Mouse (Mus musculus): ENCODE measurements at regions not wholly inside any gene's neighbourhood (a gene's known extent, or its start where the extent isn't known, plus 50 kb on each side); places are given as distances from the start of the nearest gene placed in this dataset.

DNA sequence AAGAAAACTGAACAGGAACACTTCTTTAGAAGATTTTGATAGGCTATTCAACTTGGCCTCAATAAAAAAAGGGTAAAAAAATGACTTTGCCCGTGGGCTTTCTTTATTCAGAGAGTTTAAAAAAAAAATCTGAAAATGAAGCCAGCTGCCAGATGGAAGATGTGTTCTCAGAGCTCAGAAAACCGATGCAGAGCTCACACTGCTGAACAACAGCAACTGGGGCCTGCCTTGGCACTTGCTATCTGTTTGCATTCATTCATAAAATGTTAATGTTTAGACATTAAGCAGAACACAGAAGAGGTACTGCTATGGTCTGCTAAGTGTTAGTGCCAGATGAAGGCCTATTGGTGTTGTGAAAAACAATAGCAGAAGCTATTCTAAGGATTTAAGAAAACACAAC lies 173.8 kb upstream of the Smc2 start:
- DNase-seq: no peak

DNA sequence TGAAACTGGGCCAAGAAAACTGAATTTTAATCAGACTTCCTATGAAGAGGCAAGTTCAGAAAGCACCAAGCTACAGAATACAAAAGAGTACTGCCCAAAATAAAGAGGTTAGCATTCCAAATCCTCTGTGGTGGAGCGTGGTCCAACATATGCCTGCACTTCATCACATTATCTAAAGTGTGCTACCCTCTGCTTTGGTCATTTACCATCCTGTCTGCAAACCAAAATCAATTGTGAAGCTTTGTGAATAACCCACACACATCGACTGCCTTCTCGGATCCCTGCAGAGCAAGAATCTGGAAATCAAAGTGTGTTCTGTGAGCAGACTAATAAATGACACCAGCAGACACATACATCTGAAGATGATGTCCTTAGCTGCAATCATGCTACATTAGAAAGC lies 156.6 kb upstream of the Smc2 start:
- DNase-seq: no peak

DNA sequence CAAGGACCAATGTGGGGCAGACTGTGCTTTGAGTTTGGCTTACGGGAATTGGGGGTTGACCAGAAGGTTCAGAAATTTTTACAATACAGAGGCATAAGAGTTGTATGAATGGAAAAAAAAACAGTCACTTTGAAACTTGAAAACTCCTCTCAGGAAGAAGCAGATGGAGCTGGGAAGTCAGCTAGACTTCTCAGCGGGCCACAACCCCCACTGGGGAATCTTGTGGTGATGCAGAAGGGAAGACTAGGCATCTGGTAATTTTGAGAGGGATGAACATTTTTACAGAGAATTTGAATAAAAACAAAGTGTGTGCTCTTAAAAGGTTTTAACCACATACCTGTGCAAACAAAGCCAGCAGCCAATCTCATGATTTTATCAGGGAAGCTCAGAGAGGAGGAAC lies 154.1 kb upstream of the Smc2 start:
- no peak for DNase-seq

DNA sequence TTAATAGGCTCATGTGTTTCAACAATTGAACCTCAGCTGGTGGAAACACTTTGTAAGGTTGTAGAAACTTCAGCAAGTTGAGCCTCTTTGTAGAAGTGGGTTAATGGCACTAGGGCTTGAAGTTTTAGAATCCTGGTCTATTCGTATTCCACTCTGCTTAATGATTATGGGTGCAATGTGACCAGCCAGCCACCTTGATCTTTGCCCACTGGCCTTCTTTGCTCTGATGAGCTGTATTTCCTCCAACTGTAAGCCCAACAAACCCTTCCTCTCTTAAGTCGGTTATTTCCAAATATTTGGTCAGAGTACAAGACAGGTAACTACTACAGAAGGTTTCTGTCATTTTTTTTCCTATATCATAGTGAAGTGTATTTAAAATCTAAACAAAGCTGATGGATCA lies 145.4 kb upstream of the Smc2 start:
- peak; percentile 8 to 54 for DNase-seq

DNA sequence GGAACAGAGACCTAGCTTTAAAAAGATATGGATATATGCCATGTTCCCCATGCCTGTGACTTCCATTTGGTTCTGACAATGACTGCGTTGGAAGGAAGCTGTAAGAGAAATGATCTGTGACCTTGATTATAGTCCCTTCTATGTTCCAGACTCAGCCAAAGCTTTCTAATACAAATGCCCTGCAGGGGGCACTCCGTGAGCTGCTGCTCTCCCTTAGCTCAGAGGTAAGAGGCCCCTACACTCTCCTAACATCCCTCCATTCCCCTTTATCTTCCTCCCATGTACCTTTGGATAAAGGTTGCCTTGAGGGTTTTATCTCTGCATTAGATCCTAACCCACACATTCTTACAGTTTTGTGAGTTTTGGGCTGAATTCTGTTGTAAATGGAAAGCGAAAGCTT lies 139.8 kb upstream of the Smc2 start:
- peak in 1 of 2 experiments; percentile 44 for DNase-seq

DNA sequence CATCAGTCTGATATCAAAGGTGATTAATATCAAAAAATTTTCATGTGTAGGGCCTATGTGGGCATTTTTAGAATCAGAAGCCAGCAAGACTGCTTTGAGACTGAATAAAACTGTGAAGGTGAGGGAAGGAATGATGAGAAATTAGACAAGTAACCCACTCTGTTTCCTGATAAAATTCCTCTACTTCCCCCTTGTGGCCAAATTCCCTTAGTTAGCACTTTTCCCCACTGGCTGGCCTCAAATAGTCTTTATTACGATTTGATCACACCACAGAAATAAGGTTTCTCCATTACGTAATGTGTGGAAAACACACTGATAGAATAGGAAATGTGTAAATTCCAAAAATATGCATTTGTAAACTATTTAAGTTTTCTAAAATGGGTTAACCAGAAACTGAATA lies 137.4 kb upstream of the Smc2 start:
- DNase-seq: no peak

DNA sequence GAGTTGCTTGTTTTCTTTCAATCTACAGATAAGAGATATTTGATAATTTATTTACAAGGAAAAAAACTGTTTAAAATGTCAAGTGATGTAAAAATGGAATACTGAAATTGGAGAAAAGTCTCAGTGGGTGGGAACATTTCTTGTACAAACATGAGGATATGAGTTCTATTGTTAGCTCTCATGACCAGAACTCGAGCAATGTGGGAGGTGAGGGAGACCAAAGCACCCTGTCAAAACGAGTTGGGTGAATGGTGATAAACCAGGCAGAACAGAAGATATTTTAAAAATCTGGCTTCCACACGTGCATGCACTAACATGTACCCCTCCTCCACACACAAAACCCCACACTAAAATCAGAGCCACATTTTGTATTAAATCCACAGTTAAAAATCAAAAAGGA lies 114.7 kb upstream of the Smc2 start:
- DNase-seq: no peak

DNA sequence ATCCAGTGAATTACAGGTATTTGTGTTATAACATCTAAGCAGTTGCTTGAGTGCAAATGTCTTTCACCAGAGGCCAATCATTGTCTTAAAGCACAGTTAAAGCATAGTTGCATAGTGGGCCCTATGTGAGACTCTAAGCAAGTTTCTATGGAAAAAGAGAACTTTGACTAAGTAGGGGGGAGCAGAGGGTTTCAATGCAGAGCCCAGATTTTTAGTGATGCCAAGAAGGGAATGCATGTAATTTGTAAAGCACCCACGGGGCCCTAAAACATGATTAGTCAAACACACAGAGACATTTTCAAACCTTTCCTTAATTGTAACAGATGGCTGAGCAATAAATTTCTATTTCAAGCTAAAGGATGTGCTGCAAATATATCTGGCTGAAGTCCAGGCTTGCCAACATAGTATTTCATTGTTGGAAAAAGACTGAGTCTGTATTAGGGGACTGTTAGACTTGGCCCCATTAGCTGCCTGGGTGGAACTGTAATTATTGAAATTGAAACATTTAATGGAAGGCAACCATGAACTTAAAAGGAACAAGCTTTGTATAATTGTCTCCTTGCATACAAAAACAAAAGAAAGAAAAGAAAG lies 107.6 kb upstream of the Smc2 start:
- DNase-seq: no peak

DNA sequence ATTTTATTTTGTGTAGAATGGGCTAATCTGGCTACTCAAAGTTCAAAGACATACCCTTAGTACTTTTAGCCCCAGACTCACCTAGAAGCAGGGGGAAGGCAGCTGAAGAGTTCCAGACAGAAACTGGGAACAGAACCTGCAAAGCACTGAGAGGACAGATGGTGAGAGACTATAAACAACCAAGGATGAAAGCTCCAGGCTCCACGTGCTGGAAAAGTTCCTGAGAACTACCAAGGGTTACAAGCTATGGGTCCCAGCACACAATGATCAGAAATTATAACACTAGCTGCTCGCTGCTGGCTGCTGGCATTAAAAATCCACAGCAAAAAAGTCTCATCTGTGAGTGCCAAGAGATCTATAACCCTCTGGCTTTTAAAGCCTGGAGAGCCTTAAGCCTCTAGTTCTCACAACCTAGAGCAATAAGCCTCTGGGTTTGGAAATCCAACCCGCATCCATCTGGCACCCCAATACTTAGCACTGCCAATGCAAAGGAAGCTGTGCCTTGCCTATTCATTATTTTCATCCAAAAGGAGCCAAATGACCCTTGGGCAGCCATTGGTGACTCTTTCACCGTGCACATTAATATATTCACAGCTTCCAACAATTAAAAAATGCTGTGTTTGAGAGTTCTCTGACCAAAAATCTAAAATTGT lies 102.6 kb upstream of the Smc2 start:
- DNase-seq: no peak

DNA sequence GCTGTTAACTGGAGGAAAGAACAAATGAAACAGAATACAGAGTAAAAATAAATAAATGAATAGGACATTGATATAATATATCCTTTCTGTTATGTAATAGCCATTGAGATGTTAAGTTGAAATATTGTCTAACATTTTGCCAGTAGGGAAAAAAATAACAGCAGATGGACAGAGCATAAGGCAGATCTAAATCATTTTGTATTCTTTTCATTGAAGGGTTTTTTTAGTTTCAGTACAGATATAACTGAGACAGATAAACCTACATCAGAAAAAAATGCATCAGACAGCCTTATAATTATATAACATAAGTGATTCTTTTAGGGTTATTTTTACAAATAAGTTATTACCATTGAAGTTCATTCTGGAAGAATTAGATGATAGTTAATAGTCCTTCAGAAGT lies 97.8 kb upstream of the Smc2 start:
- no peak for DNase-seq

DNA sequence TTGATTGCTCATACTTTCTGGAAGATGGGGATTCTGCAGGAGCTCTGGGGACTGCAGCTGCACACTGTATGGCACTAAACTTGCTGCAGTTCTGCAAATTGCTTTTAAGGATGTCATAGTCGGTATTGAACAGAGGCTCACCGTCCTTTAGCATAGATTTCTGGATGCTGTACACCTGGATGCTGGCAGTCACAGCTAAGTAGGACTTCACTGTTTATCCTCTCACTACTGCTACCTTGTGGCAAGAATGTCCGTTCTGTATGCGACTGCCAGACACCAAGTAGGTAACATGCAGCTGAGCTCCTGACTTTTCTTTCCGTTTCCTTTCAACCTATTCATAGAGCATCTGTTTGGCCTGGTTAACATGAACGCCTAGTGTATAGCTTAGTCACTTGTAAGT lies 77.3 kb upstream of the Smc2 start:
- DNase-seq: peak in 1 of 2 experiments; percentile 2

DNA sequence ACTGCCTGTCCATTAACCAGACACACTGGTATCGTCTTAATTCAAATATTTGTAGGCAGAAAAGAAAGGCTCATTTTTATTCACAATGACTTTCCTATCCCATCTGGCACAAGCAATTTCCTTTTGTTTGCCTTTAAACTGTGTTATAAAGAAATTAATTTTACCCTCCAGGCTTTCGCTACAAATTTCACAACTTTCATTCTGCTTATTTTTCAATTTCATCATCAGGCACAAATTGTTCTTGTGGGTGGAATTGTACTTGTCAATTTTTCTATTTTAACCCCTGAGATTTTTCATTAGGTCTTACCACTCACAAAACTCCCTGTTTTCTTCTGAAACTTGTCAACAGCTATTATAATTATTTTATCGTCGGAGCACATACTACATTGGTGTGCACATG lies 73.2 kb upstream of the Smc2 start:
- no peak for DNase-seq

DNA sequence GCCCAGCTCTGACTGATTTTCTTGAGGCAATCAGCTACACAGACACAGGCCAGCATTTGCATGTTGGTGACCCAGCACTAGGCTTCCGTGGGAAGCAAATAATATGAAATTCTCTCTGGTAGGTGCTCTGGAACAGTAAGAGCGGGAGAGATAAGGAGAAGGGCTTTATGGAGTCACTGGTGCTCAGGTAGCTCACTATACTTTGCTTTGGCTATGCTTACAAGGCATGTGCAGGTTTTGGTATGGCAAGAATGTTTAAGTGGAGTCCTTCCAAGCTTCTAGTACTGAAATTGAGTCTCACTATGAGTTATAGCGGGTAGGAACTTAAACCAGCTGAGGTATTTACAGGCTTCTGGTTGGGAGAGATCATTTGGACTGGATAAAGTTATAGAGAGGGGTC lies 70.5 kb upstream of the Smc2 start:
- DNase-seq: no peak

Data from kidney, adult 8-10 months (tissue).